8 mouse cellular contexts compared by ENCODE assay signal in genomic region chr12:3887515-3888325, GRCm38 (mm10).
DNase-seq lines count a peak whose midpoint lies in the region; ATAC-seq lines count a peak whose summit lies in the region.

No protein-coding gene starts in this region.

- no peaks in the 10 kb centered on the region for H3K27me3 ChIP-seq in heart, embryonic 10.5 days (ENCODE audit: insufficient read depth, poor library complexity, severe bottlenecking)
- H3K27me3 ChIP-seq in kidney, embryonic 16.5 days (ENCODE audit: insufficient read depth, low read length) = no peaks in the 10 kb centered on the region
- H3K27me3 ChIP-seq in limb, embryonic 13.5 days = no peaks in the 10 kb centered on the region

- no peaks in the 10 kb centered on the region; the same call in 1 of the 2 replicates for H3K9me3 ChIP-seq in heart, embryonic 10.5 days
- no peaks in the 10 kb centered on the region for H3K9me3 ChIP-seq in kidney, embryonic 16.5 days (ENCODE audit: low read length)
- H3K9me3 ChIP-seq in limb, embryonic 13.5 days = no peaks in the 10 kb centered on the region

- H3K4me3 ChIP-seq in heart, embryonic 10.5 days = peak overlapping the region; percentile 40
- H3K4me3 ChIP-seq in kidney, embryonic 16.5 days (ENCODE audit: low read length) = no peak overlapping the region
- H3K4me3 ChIP-seq in limb, embryonic 13.5 days = no peak overlapping the region

- H3K4me2 ChIP-seq in kidney, embryonic 16.5 days (replicated peaks; ENCODE audit: low read depth, low read length) = 0 out of 2 replicates have a peak overlapping the region, but pooled peaks have one; percentile 3
- peak overlapping the region; percentile 35 for H3K4me2 ChIP-seq in limb, embryonic 13.5 days (replicated peaks)

- H3K4me1 ChIP-seq in heart, embryonic 10.5 days = peaks cover 93% of the 10 kb centered on the region
- peaks cover 89% of the 10 kb centered on the region for H3K4me1 ChIP-seq in kidney, embryonic 16.5 days (ENCODE audit: insufficient read depth, low read length)
- H3K4me1 ChIP-seq in limb, embryonic 13.5 days = peaks cover 84% of the 10 kb centered on the region

- 3% methylated on average over 4 of the region's 4 CpGs for WGBS in heart, embryonic 10.5 days
- WGBS in kidney, embryonic 16.5 days = 27% methylated on average over 4 of the region's 4 CpGs
- 36% methylated on average over 4 of the region's 4 CpGs for whole genome bisulfite sequencing in limb, embryonic 13.5 days

- peaks cover 5% of the 10 kb centered on the region; the same call in 1 of the 2 replicates for H3K36me3 ChIP-seq in heart, embryonic 10.5 days
- peaks cover 15% of the 10 kb centered on the region; the same call in 1 of the 2 replicates for H3K36me3 ChIP-seq in kidney, embryonic 16.5 days (ENCODE audit: insufficient read depth, low read length)
- peaks cover 40% of the 10 kb centered on the region for H3K36me3 ChIP-seq in limb, embryonic 13.5 days

- H3K27ac ChIP-seq in heart, embryonic 10.5 days = peak overlapping the region; percentile 96
- H3K27ac ChIP-seq in kidney, embryonic 16.5 days (ENCODE audit: low read length) = peak overlapping the region; percentile 83
- H3K27ac ChIP-seq in limb, embryonic 13.5 days = peak overlapping the region; percentile 80

- DNase-seq in MN1 (ENCODE audit: low spot score) = peak; percentile 87
- DNase-seq in cerebellum, postnatal 14 days = peak; percentile 72 to 85
- DNase-seq in heart, embryonic 10.5 days (ENCODE audit: low spot score) = peak; percentile 91
- DNase-seq in retina, adult 2 months (ENCODE audit: low read depth, low spot score) = peak; percentile 40
- DNase-seq in B cell, adult 2 months = no peak

- peak; percentile 57 for ATAC-seq in kidney, embryonic 16.5 days (ENCODE audit: low FRiP score, low TSS enrichment)
- ATAC-seq in limb, embryonic 13.5 days (ENCODE audit: low FRiP score, low read depth) = peak; percentile 37
- no peak for ATAC-seq in monocyte, adult 5-6 weeks (replicated peaks; ENCODE audit: insufficient number of reproducible peaks, low FRiP score, low TSS enrichment, poor library complexity, severe bottlenecking)

- H3K9ac ChIP-seq in kidney, embryonic 16.5 days (replicated peaks; ENCODE audit: low read length) = peak overlapping the region; percentile 0; the same call in 1 of the 2 replicates
- no peak overlapping the region for H3K9ac ChIP-seq in limb, embryonic 13.5 days

Comparison
In these comparisons a context has a peak if more than half of its experiments do, and no peak if none do; other contexts are left out.
1. DNase-seq: peak in MN1 (single experiment), cerebellum, postnatal 14 days (2 of 2), heart, embryonic 10.5 days (single experiment) and retina, adult 2 months (single experiment); none in B cell, adult 2 months (0 of 2).
2. Peak in every context shown above with its lines, with median percentiles within 50 percentile points of each other: H3K27ac ChIP-seq.